Mouse (Mus musculus): ENCODE measurements at regions not wholly inside any gene's neighbourhood (a gene's known extent, or its start where the extent isn't known, plus 50 kb on each side); places are given as distances from the start of the nearest gene placed in this dataset.

GRCm38 (mm10) chr4:22106883-22107282 lies 175.8 kb downstream of the Faxc start:
- Histone ChIP-seq H3K4me1 (peaks cover 17% of the 10 kb centered on the region), H3K27ac (no peak overlapping the region), H3K36me3 (replicated peaks) (no peaks in the 10 kb centered on the region), H3K4me2 (no peak overlapping the region), H3K9ac (no peak overlapping the region), H3K27me3 (no peaks in the 10 kb centered on the region), H3K4me3 (replicated peaks) (no peak overlapping the region), H3K9me3 (no peaks in the 10 kb centered on the region)
- 86% methylated on average over 9 of the region's 9 CpGs for WGBS
- ATAC-seq (ENCODE audit: low FRiP score): no peak

DNA sequence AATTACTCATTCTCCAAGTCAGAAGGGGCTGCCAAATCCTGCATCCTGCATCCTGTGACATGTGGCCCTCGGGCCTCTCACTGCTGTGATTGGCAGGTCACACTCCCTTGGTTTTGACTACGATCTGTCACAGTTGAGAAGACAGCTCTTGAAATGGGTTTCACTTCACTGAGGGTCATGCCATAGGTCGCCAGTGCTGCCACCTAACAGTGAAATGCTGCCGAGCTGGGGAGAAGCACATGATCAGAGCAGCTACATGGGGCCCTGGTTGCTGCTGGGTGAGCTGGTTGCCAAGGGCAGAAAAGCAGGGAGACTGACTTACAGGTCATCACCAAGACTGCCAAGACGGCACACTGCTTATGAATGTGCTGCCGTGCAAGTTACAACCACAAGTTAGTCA lies 178.3 kb downstream of the Faxc start:
- Histone ChIP-seq H3K27ac (no peak overlapping the region), H3K4me1 (peaks cover 12% of the 10 kb centered on the region), H3K9ac (no peak overlapping the region), H3K4me3 (replicated peaks) (no peak overlapping the region), H3K9me3 (no peaks in the 10 kb centered on the region), H3K27me3 (no peaks in the 10 kb centered on the region), H3K4me2 (no peak overlapping the region), H3K36me3 (replicated peaks) (no peaks in the 10 kb centered on the region)
- 0 out of 2 replicates have a peak, but pooled peaks have one; percentile 36 for ATAC-seq (ENCODE audit: low FRiP score)
- WGBS: 36% methylated on average over 6 of the region's 6 CpGs

GRCm38 (mm10) chr4:22110400-22110799 lies 179.3 kb downstream of the Faxc start:
- Histone ChIP-seq H3K36me3 (replicated peaks) (no peaks in the 10 kb centered on the region), H3K27ac (no peak overlapping the region), H3K4me1 (peaks cover 12% of the 10 kb centered on the region), H3K4me3 (replicated peaks) (no peak overlapping the region), H3K9me3 (no peaks in the 10 kb centered on the region), H3K27me3 (no peaks in the 10 kb centered on the region), H3K4me2 (no peak overlapping the region), H3K9ac (no peak overlapping the region)
- 27% methylated on average over 8 of the region's 8 CpGs for WGBS
- 0 out of 2 replicates have a peak, but pooled peaks have one; percentile 57 for ATAC-seq (ENCODE audit: low FRiP score)

- Histone ChIP-seq H3K9me3 (no peaks in the 10 kb centered on the region), H3K27ac (no peak overlapping the region), H3K27me3 (no peaks in the 10 kb centered on the region), H3K9ac (no peak overlapping the region), H3K4me1 (peaks cover 12% of the 10 kb centered on the region), H3K4me2 (no peak overlapping the region), H3K36me3 (replicated peaks) (no peaks in the 10 kb centered on the region), H3K4me3 (replicated peaks) (no peak overlapping the region)
- WGBS: 70% methylated on average over 5 of the region's 5 CpGs
- no peak for ATAC-seq (ENCODE audit: low FRiP score)
Measured at GRCm38 (mm10) chr4:22112209-22112608, 181.1 kb downstream of the Faxc start.

DNA sequence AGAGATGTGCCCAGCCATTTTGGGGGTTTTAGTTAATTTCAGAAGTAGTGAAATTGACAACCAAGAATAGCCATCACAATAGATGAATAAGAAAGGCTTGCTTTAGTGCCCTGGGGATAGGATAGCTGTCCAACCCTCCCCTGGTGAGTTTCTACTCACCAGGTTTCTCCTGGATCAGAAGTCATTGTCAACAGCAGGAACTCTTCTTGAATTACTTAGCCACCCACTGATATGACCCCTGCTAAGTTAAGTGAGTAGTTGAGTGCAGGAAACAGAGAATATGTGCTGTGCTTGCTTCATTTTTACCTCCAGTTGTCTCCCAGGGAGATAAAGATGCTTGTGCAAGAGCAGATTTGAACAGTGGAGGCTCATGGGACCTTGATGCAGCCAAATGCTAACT lies 183.3 kb downstream of the Faxc start:
- Histone ChIP-seq H3K27me3 (no peaks in the 10 kb centered on the region), H3K4me1 (peaks cover 12% of the 10 kb centered on the region), H3K36me3 (replicated peaks) (no peaks in the 10 kb centered on the region), H3K4me2 (no peak overlapping the region), H3K9me3 (no peaks in the 10 kb centered on the region), H3K27ac (no peak overlapping the region), H3K4me3 (replicated peaks) (no peak overlapping the region), H3K9ac (no peak overlapping the region)
- ATAC-seq (ENCODE audit: low FRiP score): no peak

GRCm38 (mm10) chr4:22119877-22120276 lies 188.7 kb downstream of the Faxc start:
- Histone ChIP-seq H3K27me3 (no peaks in the 10 kb centered on the region), H3K4me3 (replicated peaks) (no peak overlapping the region), H3K4me2 (no peak overlapping the region), H3K9ac (no peak overlapping the region), H3K27ac (no peak overlapping the region), H3K9me3 (no peaks in the 10 kb centered on the region), H3K36me3 (replicated peaks) (no peaks in the 10 kb centered on the region), H3K4me1 (no peaks in the 10 kb centered on the region)
- 71% methylated on average over 3 of the region's 3 CpGs for WGBS
- ATAC-seq (ENCODE audit: low FRiP score): no peak

GRCm38 (mm10) chr4:22120953-22121352 lies 189.8 kb downstream of the Faxc start:
- H3K4me2 ChIP-seq: no peak overlapping the region
- H3K27ac ChIP-seq: no peak overlapping the region
- H3K27me3 ChIP-seq: no peaks in the 10 kb centered on the region
- 66% methylated on average over 3 of the region's 3 CpGs for WGBS
- no peak for ATAC-seq (ENCODE audit: low FRiP score)
- H3K4me1 ChIP-seq: no peaks in the 10 kb centered on the region
- no peaks in the 10 kb centered on the region for H3K36me3 ChIP-seq (replicated peaks)
- no peak overlapping the region for H3K9ac ChIP-seq
- H3K9me3 ChIP-seq: no peaks in the 10 kb centered on the region
- H3K4me3 ChIP-seq (replicated peaks): no peak overlapping the region

GRCm38 (mm10) chr4:22121397-22121796 lies 190.3 kb downstream of the Faxc start:
- H3K4me1 ChIP-seq: no peaks in the 10 kb centered on the region
- H3K4me3 ChIP-seq (replicated peaks): no peak overlapping the region
- no peak overlapping the region for H3K27ac ChIP-seq
- 75% methylated on average over 2 of the region's 2 CpGs for WGBS
- no peaks in the 10 kb centered on the region for H3K36me3 ChIP-seq (replicated peaks)
- no peak overlapping the region for H3K9ac ChIP-seq
- H3K27me3 ChIP-seq: no peaks in the 10 kb centered on the region
- ATAC-seq (ENCODE audit: low FRiP score): no peak
- no peaks in the 10 kb centered on the region for H3K9me3 ChIP-seq
- no peak overlapping the region for H3K4me2 ChIP-seq

- Histone ChIP-seq H3K4me1 (no peaks in the 10 kb centered on the region), H3K27ac (no peak overlapping the region), H3K9ac (no peak overlapping the region), H3K36me3 (replicated peaks) (no peaks in the 10 kb centered on the region), H3K4me2 (no peak overlapping the region), H3K9me3 (no peaks in the 10 kb centered on the region), H3K4me3 (replicated peaks) (no peak overlapping the region), H3K27me3 (no peaks in the 10 kb centered on the region)
- 93% methylated on average over 6 of the region's 6 CpGs for WGBS
- no peak for ATAC-seq (ENCODE audit: low FRiP score)
Measured at GRCm38 (mm10) chr4:22124836-22125235, 193.7 kb downstream of the Faxc start.

DNA sequence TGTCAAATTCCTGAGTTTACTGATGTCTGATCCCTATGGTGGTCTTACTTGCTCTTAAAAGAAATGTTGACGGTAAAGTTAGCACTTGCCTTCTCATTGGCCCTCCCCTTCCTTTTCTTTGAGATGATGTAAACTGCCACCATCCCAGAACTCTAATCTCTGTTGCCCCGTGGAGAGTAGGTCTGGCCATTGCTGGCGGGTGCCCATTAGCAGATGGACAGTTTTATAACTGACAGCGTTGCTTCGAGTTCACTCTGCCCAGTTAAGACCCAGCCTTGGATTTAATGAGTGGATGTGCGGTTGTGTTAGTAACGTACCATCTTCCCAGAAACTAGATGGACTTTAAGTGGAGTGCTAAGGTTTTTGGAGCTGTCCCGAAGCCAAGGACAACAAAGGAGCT lies 199.4 kb downstream of the Faxc start:
- 88% methylated on average over 8 of the region's 8 CpGs for WGBS
- Histone ChIP-seq H3K9ac (no peak overlapping the region), H3K4me2 (no peak overlapping the region), H3K27me3 (peaks cover 5% of the 10 kb centered on the region; the same call in 1 of the 2 replicates), H3K4me3 (replicated peaks) (no peak overlapping the region), H3K9me3 (no peaks in the 10 kb centered on the region), H3K4me1 (peaks cover 9% of the 10 kb centered on the region), H3K36me3 (replicated peaks) (no peaks in the 10 kb centered on the region), H3K27ac (no peak overlapping the region)
- no peak for ATAC-seq (ENCODE audit: low FRiP score)

- Histone ChIP-seq H3K27ac (no peak overlapping the region), H3K4me3 (replicated peaks) (no peak overlapping the region), H3K36me3 (replicated peaks) (no peaks in the 10 kb centered on the region), H3K4me1 (peaks cover 9% of the 10 kb centered on the region), H3K9ac (no peak overlapping the region), H3K9me3 (no peaks in the 10 kb centered on the region), H3K4me2 (no peak overlapping the region), H3K27me3 (peaks cover 5% of the 10 kb centered on the region; the same call in 1 of the 2 replicates)
- peak; percentile 73 for ATAC-seq (ENCODE audit: low FRiP score)
- WGBS: 62% methylated on average over 13 of the region's 13 CpGs
Measured at GRCm38 (mm10) chr4:22131751-22132736, 200.9 kb downstream of the Faxc start.

DNA sequence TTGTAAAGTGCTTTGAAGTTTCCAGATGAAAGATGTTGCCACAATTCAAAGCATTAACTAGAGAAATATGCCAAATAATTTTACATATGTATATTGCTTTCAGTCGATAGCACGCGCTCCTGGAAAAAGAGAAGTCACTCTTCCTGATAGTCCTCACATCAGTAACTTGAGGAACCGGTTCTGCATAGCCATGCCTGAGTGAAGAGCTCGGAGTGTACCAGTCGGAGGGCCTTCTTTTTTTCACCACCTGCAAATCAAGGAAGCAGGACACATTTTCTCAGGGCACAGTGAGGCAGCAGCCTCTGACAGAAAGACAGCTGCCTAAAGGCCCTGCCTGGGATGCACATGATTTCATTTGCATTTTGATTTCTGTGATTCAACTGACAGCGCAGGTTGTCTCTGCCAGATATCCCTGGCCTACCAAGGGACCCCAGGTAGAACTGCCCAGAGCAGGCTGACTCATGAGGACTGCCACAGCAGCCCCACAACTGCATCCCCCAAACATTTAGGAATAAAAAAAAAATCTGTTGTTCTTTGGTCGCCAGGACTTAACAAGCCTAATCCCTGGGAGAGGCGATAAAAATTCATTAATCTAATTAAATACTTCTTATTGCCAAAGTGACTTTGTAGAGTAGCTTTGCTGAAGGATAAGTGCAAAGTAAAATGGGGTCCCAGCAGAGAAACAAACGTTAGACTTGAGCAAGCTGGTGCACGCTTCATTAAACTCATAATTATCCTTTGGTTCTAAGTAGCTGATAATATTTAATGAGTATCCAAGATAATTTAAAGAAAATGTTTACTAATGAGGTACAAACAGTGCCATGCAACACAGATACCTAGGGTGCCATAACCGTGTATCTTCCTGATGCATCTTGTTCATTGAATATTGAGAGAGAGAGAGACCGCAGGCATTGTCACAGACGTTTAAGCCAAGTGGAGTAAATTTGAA lies 202.7 kb downstream of the Faxc start:
- Histone ChIP-seq H3K36me3 (replicated peaks) (no peaks in the 10 kb centered on the region), H3K27me3 (peaks cover 5% of the 10 kb centered on the region; the same call in 1 of the 2 replicates), H3K4me1 (peaks cover 9% of the 10 kb centered on the region), H3K9me3 (no peaks in the 10 kb centered on the region), H3K27ac (no peak overlapping the region), H3K9ac (no peak overlapping the region), H3K4me3 (replicated peaks) (no peak overlapping the region), H3K4me2 (no peak overlapping the region)
- ATAC-seq (ENCODE audit: low FRiP score): no peak
- WGBS: 49% methylated on average over 14 of the region's 14 CpGs

All from forebrain, embryonic 12.5 days (tissue).